Mouse (Mus musculus): Measurements from ENCODE around the gene Rcan3.

Gene Rcan3

GRCm38 (mm10) chr4:135416367-135416766 is 17.3 kb downstream of the Rcan3 start:
- DNase-seq (ENCODE audit: low read depth, low spot score) = no peak

GRCm38 (mm10) chr4:135413491-135413890 is 20.2 kb downstream of the Rcan3 start:
- peak; percentile 77 for DNase-seq (ENCODE audit: low read depth, low spot score)

DNA sequence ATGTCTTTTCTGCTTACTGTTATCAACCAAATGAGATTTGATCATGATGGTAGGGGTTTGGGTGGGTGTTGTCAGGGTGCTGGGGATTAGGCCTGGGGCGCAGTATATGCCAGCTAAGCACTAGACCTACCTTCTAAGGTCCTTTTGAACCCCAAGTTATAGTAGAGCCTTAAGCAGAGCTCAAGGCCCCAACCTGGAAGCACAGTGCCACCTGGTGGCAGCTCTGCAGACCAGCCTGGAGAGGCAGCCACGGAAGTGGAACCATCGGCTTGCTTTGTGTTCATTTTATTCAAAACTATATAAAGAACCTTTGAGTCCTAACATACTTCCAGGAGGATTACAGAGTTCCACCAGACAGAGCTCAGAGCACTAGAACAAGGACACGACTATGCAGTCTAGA is 22.0 kb downstream of the Rcan3 start:
- DNase-seq (ENCODE audit: low read depth, low spot score) = peak; percentile 77

- DNase-seq (ENCODE audit: low read depth, low spot score) = no peak
These were observed 27.5 kb downstream of the Rcan3 start for GRCm38 (mm10) chr4:135406180-135406579.

DNA sequence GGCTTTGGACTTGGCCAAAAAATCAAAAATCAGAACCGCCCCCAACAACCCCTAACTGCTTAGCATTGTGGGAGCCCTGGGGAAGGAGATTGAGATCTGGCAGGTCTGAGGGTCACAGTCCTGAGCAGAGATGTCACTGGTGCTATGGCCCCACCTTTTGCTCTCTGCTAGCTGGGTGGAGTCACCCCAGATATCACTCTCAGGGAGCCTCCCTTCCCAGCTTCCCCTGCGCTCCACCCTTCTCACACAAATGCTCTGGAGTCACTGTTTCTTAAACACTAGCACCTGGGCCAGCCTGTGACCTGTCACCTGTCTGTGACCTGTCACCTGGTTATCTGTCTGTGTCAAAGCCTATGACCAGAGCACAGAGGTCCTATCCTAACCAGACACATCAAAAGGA is 28.7 kb downstream of the Rcan3 start:
- no peak for DNase-seq (ENCODE audit: low read depth, low spot score)

DNA sequence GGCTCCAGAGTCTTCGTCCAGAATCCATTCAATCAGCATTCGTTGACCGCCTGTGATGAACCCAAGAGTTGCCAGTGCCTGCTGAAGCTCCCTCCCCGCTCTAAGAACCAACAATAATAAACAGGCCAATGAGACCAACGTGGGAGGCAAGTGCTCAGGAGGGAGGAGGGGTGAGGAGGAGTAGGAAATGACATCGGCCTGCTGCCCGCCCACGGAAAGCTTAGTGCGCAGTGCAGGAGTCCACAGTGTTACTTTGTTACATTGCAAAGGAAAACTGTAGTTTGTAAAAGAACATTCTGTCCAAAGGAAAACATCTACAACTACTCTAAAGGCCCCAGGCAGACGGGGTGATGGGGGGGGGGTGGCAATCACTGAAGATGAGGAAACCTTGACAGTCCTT is 29.6 kb downstream of the Rcan3 start:
- no peak for DNase-seq (ENCODE audit: low read depth, low spot score)

DNA sequence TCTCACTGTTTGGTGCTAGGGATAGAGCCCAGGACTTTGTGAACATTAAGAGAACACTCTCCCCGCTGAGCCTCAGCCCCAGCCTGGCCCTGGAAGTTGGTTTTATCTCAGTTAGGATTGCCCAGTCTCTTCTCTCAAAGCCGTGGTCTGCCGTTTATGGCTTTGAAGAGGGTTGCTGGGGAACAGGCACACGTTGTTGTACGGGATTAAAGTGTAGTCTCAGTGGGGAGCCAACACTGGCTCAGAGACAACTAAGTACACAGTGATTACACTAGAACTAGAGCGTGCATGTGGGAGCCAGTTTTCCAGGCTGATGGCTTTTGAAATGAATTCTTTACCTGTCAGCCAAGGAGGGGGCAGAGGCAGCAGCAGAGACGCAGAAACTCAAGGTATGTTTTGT is 31.8 kb downstream of the Rcan3 start:
- peak; percentile 40 for DNase-seq (ENCODE audit: low read depth, low spot score)

- DNase-seq (ENCODE audit: low read depth, low spot score) = no peak
These were observed 35.7 kb downstream of the Rcan3 start, which contains the start of gene Ncmap for GRCm38 (mm10) chr4:135397991-135398390. Ncmap (minus strand) TSS chr4:135398227.

DNA sequence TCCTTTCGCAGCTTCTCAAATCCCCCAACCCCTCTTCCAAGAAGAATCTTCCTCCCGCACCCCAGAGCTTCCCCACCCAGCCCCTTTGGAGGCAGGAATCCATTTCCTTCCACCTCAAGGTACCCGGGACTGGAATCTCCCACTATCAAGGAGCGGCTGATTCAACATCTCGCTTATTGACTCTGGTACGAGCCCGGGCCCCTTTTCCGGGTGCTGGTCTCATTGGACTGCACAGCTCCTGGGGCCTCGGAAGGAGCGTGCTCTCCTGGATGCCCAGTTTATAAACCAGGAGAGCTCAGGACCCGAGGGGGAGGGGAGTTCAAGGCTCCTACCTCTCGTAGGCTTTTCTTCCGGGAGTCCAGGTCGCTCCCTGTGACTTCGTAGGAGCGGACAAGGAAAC is 36.1 kb downstream of the Rcan3 start:
- no peak for DNase-seq (ENCODE audit: low read depth, low spot score)

- peak; percentile 63 for DNase-seq (ENCODE audit: low read depth, low spot score)
These were observed 37.4 kb downstream of the Rcan3 start for GRCm38 (mm10) chr4:135396303-135396702.

DNA sequence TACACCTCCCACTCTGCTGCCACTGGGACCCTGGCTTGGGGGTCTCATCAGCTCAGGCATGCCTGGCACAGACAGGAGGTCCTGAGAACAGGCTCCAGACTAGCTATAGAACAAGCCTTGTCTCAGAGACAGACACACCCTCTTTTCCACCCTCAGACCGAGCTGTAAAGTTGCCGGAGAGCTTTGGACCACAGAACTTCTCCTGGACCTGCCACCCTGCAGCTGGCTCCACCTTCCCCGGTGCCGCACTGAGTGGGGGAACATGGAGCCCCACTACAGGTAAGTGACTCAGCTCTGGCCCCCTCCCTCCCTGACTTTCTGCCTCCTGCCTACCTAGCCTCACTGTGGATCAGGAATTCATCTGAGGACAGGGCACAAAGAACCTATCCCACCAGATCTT is 38.3 kb downstream of the Rcan3 start:
- DNase-seq (ENCODE audit: low read depth, low spot score) = no peak

DNA sequence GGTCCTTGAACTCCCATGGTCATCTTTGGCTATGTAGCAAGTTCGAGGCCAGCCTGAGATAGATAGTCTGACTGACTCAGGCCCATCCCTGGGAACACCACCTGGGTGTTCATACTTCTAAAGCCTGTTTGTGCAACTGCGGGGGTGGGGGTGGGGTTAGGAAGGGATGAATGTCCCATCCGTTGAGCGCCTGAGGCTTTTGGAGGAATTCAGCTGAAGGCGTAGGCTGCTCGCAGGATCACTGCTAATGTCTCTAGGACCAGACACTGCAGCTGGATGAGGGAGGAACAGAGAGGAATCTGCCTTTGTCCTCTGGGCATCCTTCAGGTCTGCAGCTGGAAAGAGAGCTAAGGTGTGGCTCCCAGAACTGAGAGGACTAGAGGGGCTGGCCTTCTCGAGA is 39.0 kb downstream of the Rcan3 start:
- DNase-seq (ENCODE audit: low read depth, low spot score) = peak; percentile 87

DNA sequence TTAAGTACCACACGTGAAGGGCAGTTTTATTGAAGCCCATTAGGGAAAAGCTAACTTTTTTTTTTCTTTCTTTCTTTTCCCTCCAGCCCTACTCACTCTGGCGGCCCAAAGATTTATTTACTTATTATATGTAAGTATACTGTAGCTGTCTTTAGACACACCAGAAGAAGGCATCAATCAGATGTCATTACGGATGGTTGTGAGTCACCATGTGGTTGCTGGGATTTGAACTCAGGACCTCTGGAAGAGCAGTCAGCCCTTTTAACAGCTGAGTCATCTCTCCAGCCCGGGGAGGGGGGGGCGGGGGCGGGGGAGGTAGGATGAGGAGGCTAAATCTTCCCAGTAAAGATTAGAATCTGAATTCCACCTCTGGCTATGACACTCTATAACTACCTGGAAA is 40.3 kb downstream of the Rcan3 start:
- DNase-seq (ENCODE audit: low read depth, low spot score) = no peak

DNA sequence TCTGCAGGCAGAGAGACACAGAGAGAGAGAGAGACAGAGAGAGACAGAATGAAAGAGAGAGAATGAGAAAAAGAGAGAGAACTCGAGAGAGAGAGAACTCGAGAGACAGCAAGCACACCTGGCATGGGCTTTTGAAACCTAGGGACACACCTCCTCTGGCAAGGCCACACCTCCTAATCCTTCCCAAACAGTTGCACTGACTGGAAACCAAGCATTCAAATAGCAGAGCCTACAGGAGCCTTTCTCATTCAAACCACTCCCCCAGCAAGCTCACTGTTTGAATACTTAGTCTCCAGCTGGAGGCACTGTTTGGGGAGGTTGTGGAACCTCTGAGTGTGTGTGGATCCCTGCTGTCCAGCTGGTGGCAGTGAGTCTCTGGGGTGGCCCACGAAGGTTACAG is 40.9 kb downstream of the Rcan3 start:
- DNase-seq (ENCODE audit: low read depth, low spot score) = peak; percentile 72

- DNase-seq (ENCODE audit: low read depth, low spot score) = peak; percentile 42
These were observed 42.6 kb downstream of the Rcan3 start for GRCm38 (mm10) chr4:135391014-135391413.

DNA sequence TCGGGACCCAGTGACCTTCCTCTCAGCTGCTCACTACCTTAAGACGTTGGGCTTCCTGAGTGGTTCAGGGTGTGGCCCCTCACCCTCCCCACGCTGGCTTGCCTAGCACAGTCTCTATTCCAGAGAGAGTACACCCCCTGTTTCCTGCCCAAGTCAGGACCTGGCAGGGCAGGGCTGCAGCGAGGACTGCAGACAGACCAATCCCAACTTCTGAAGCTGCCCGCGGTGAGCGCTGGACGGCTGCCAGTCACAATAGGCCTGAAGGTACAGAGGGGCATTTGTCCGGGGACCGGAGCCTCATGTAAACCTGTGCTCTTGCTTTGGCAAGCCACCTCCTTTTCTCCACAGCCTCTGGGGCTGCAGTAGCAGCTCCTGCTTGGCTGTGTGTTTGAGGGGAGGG is 48.0 kb downstream of the Rcan3 start:
- no peak for DNase-seq (ENCODE audit: low read depth, low spot score)

GRCm38 (mm10) chr4:135382316-135382715 is 51.3 kb downstream of the Rcan3 start:
- peak; percentile 92 for DNase-seq (ENCODE audit: low read depth, low spot score)

- DNase-seq (ENCODE audit: low read depth, low spot score) = peak; percentile 94
These were observed 52.3 kb downstream of the Rcan3 start for GRCm38 (mm10) chr4:135381355-135381754.

- DNase-seq (ENCODE audit: low read depth, low spot score) = no peak
These were observed 56.4 kb downstream of the Rcan3 start for GRCm38 (mm10) chr4:135377241-135377640.

DNA sequence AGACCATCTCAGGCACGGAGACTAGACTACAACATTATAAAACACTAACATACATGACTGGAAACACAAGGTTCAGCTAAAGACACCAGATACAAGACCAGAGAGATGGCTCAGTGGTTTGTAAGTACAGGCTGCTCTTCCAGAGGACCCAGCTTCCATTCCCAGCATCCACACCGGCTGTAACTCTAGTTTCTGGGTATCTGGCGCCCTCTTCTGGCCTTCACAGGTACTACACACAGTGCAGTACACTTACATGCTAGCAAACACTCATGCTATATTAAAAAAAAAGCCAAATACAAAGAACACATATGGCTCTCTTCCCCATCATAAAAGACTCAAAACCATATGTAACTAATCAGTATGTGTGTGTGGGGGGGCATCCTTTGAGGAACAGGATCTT is 58.2 kb downstream of the Rcan3 start:
- DNase-seq (ENCODE audit: low read depth, low spot score) = peak; percentile 72

GRCm38 (mm10) chr4:135373299-135373698 is 60.4 kb downstream of the Rcan3 start:
- DNase-seq (ENCODE audit: low read depth, low spot score) = peak; percentile 78

GRCm38 (mm10) chr4:135370372-135370771 is 63.3 kb downstream of the Rcan3 start:
- no peak for DNase-seq (ENCODE audit: low read depth, low spot score)

DNA sequence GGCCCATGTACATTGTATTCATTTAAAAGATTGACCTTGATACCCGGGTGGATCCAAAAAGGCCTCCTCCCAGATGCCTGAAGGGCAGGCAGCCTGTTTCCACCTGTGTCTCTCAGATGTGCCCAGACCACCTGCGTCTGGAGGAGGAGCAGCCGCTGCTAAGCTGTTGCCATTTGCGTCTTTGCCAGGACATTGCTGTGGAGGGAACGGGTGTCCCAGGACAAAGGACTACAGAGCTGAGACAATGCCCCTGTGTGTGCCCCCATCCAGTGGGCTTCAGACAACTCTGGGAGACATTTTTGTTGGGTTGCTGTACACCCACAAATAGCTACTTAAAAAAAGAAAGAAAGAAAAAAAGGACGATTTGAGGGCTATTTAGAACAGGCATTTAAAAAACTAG is 70.8 kb downstream of the Rcan3 start:
- DNase-seq (ENCODE audit: low read depth, low spot score) = no peak
